Mouse (Mus musculus): ENCODE measurements around the gene Mphosph6. TPM values are rescaled to one million over a fixed set of nuclear protein-coding genes. Genes with fewer than 3 reads are reported as not detected.

Gene Mphosph6
- polyA plus RNA-seq, 1 experiment = 0.60 TPM

DNA sequence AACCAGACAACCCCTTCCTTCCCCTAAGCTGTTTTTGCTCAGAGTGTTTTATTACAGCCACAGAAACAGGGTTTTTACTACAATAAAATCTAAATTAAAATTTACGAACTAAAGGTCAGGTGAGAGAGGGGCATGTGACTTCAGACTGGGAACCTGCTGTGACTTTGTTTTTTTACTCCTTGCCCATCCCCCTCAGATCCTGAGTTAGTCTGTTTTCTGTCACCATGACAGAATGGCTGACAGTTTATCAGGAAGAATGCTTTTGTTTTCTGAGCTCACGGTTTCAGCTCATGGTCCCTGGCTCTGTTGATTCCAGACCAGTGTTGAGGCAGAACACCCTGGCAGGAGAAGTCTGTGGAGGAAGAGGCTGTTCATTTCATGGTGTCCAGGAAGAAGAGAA lies 52.3 kb downstream of the Mphosph6 start:
- Histone ChIP-seq H3K36me3 (ENCODE audit: control insufficient read depth) (no peaks in the 10 kb centered on the region), H3K4me3 (replicated peaks) (no peak overlapping the region), H3K9me3 (ENCODE audit: control insufficient read depth, low read length) (no peaks in the 10 kb centered on the region), H3K27me3 (ENCODE audit: control insufficient read depth) (peaks cover 2% of the 10 kb centered on the region; the same call in 1 of the 2 replicates), H3K4me1 (ENCODE audit: control insufficient read depth) (peaks cover 2% of the 10 kb centered on the region; the same call in 1 of the 2 replicates)
- TF ChIP-seq GATA1 (IDR thresholded peaks at IDR 0.05; ENCODE audit: low read length) (no peak), TAL1 (IDR thresholded peaks at IDR 0.05; ENCODE audit: low read length) (no peak)

DNA sequence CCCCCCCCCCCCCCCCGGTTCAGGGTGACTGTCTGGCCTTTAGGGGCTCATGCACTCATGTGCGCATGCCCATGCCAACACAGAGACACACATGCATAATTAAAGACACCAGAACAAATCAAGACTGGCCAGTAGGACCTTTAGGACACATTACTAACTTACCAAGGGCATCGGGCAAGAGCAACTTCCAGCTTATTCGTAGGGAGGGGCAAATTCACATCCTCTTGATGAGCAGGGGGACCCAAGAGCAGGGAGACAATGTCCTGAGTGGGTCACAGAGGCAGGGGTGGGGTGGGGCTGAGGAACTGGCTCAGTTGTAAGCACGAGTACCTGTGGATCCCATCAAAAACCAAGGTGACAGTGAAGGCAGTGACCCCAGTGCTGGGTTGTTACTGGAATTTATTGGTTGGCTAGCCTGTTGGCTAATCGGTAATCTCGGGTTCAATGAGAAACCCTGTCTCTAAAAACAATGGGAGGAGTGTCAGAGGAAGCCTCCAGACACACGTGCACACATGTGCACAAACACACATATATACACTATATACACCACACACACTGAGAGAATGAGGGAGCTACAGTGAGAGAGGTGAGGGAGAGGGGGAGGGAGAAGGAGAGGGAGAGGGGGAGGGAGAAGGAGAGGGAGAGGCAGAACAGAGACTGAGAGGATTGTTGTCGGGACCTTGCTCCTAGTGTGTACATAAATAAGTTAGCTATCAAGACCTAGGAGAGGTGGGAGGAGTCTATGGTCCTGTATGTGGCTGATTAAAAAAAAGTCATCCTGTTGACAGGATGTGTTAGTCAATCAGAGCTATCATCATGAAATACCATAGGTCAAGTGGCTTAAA lies 53.6 kb downstream of the Mphosph6 start:
- Histone ChIP-seq H3K4me3 (replicated peaks) (no peak overlapping the region), H3K9me3 (ENCODE audit: control insufficient read depth, low read length) (no peaks in the 10 kb centered on the region), H3K4me1 (ENCODE audit: control insufficient read depth) (peaks cover 2% of the 10 kb centered on the region; the same call in 1 of the 2 replicates), H3K36me3 (ENCODE audit: control insufficient read depth) (peaks cover 3% of the 10 kb centered on the region; the same call in 1 of the 2 replicates), H3K27me3 (ENCODE audit: control insufficient read depth) (peaks cover 2% of the 10 kb centered on the region; the same call in 1 of the 2 replicates)
- TF ChIP-seq TAL1 (IDR thresholded peaks at IDR 0.05; ENCODE audit: low read length) (no peak), GATA1 (IDR thresholded peaks at IDR 0.05; ENCODE audit: low read length) (no peak)

GRCm38 (mm10) chr8:117747428-117747827 lies 54.3 kb downstream of the Mphosph6 start:
- Histone ChIP-seq H3K4me1 (ENCODE audit: control insufficient read depth) (peaks cover 2% of the 10 kb centered on the region; the same call in 1 of the 2 replicates), H3K27me3 (ENCODE audit: control insufficient read depth) (peaks cover 2% of the 10 kb centered on the region; the same call in 1 of the 2 replicates), H3K4me3 (replicated peaks) (no peak overlapping the region), H3K9me3 (ENCODE audit: control insufficient read depth, low read length) (no peaks in the 10 kb centered on the region), H3K36me3 (ENCODE audit: control insufficient read depth) (peaks cover 3% of the 10 kb centered on the region; the same call in 1 of the 2 replicates)
- TF ChIP-seq TAL1 (IDR thresholded peaks at IDR 0.05; ENCODE audit: low read length) = no peak
- TF ChIP-seq GATA1 (IDR thresholded peaks at IDR 0.05; ENCODE audit: low read length) = no peak

GRCm38 (mm10) chr8:117746651-117747050 lies 55.1 kb downstream of the Mphosph6 start:
- Histone ChIP-seq H3K4me3 (replicated peaks) (no peak overlapping the region), H3K36me3 (ENCODE audit: control insufficient read depth) (peaks cover 3% of the 10 kb centered on the region; the same call in 1 of the 2 replicates), H3K4me1 (ENCODE audit: control insufficient read depth) (peaks cover 2% of the 10 kb centered on the region; the same call in 1 of the 2 replicates), H3K27me3 (ENCODE audit: control insufficient read depth) (peaks cover 2% of the 10 kb centered on the region; the same call in 1 of the 2 replicates), H3K9me3 (ENCODE audit: control insufficient read depth, low read length) (no peaks in the 10 kb centered on the region)
- TF ChIP-seq GATA1 (IDR thresholded peaks at IDR 0.05; ENCODE audit: low read length) (no peak), TAL1 (IDR thresholded peaks at IDR 0.05; ENCODE audit: low read length) (no peak)

- H3K4me3 ChIP-seq (replicated peaks) = no peak overlapping the region
- H3K36me3 ChIP-seq (ENCODE audit: control insufficient read depth) = peaks cover 3% of the 10 kb centered on the region; the same call in 1 of the 2 replicates
- H3K9me3 ChIP-seq (ENCODE audit: control insufficient read depth, low read length) = no peaks in the 10 kb centered on the region; the same call in 1 of the 2 replicates
- peaks cover 2% of the 10 kb centered on the region; the same call in 1 of the 2 replicates for H3K27me3 ChIP-seq (ENCODE audit: control insufficient read depth)
- peaks cover 2% of the 10 kb centered on the region; the same call in 1 of the 2 replicates for H3K4me1 ChIP-seq (ENCODE audit: control insufficient read depth)
- TF ChIP-seq GATA1 (IDR thresholded peaks at IDR 0.05; ENCODE audit: low read length) (no peak), TAL1 (IDR thresholded peaks at IDR 0.05; ENCODE audit: low read length) (no peak)
Observed at GRCm38 (mm10) chr8:117742431-117743012, 59.2 kb downstream of the Mphosph6 start.

Other genes starting within 250 kb of the Mphosph6 start
- not detected in 2 replicates for gene Sdr42e1, start 128.3 kb downstream of the Mphosph6 start, polyA plus RNA-seq (2012)
- gene Hsd17b2, start 100.0 kb downstream of the Mphosph6 start, polyA plus RNA-seq (2012) = 0.06 TPM in 1 of 2 replicates, not detected in the other